Mouse (Mus musculus): ENCODE data around the gene Sppl3. TPM values are rescaled to one million over a fixed set of nuclear protein-coding genes. Genes with fewer than 3 reads are reported as not detected.

Gene Sppl3
- total RNA-seq, 2 experiments from 2014 or later, result 87.1 to 96.8 TPM

DNA sequence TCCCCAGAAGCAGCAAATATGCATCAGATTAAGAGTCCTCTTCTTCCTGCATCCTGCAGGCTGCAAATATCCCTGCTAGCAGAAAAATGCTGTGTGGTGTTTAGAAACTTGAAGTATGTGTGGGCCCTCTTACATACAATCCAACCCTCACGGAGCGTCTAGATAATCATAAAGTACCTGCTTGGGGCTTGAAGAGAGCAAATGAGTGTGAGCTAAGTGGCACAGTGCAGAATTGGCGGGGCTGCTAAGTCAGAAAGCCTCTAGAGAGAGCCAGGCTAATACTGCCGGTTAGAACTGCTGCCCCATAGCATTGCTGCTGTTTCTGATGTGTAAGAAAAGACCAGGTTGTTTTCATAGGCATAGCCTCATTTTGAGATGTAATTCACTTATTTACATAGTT is 18.0 kb downstream of the Sppl3 start:
- DNase-seq (ENCODE audit: low spot score in 2 of 2), result no peak
- intact Hi-C loops (cut with DNase I), result no loop called here

DNA sequence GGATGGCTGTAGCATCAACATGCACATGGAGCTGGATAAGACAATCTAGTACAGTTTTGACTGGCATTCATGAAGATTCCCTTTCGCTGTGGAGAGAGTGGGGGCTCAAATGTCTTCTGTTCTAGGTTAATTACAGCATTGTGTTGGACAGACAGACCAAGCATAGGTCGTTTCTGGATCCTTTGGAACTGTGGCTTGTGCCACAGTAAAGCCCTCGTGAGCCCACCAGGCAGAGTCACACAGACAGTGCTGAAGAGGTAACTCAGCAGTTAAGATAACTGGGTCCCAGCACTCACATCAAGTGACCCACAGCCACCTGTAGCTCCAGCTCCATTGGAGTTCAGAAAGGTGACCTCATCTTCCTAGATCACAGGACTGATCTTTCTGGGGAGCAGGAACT is 18.6 kb downstream of the Sppl3 start:
- intact Hi-C loops (cut with DNase I), result no loop called here
- no peak for DNase-seq (ENCODE audit: low spot score in 2 of 2)

DNA sequence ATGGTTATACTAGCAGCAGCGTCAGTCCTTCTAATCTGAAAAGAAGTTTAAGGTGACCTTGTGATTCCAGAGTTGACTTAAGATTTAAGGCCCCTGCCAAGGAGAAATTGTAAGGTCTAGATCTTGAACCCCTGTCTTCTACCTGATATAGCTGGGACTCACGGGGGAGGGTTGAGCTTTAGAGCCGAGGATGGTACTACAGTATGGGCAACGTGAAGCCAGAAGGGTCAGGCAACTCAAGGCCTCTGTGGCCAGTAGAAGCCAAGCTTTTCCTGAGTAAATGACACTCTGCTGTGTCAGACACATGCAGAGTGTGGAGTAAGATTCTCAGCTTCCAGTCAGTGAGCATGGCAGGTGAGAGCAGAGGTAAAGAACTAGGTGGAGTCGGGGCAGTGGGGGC is 20.6 kb downstream of the Sppl3 start:
- no peak for DNase-seq (ENCODE audit: low spot score in 2 of 2)
- intact Hi-C loops (cut with DNase I), result no loop called here

DNA sequence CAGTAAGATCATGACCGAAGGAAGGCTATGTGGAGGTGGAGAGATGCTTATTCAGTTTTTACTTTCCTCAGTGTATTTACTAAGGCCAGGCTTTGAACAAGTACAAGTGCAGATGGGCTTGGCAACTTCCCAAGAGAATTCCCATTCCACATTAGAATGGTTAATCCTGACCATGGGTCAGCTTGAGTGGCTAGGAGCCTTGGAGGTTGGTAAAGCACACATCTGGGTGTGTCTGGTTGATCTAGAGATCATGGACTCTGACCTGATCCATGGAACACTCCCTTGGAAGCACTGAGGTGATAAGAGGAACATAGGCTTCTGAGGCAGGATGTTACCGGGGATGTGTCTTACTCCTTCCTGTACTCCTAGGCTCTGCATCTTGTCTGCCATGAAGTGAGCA is 21.7 kb downstream of the Sppl3 start:
- no peak for DNase-seq (ENCODE audit: low spot score in 2 of 2)
- intact Hi-C loops (cut with DNase I), result no loop called here

DNA sequence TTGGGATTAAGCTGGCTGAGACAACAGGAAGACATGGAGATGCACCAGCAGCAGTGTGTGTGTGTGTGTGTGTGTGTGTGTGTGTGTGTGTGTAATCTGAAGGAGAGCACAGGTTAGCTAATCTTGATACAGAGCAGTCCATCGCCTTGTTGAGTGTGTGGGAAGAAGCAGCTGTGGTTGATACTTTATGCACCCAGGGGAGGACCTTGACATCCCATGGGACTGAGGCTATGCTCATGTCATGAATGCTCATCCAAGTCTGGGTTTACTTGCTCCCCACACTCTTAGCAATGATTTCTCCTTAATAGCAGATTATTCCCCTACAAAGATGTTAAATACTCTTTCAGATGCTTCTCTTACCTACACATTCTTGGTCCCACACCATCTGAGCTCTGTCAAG is 24.3 kb downstream of the Sppl3 start:
- no peak for DNase-seq (ENCODE audit: low spot score in 2 of 2)
- intact Hi-C loops (cut with DNase I), result no loop called here

DNA sequence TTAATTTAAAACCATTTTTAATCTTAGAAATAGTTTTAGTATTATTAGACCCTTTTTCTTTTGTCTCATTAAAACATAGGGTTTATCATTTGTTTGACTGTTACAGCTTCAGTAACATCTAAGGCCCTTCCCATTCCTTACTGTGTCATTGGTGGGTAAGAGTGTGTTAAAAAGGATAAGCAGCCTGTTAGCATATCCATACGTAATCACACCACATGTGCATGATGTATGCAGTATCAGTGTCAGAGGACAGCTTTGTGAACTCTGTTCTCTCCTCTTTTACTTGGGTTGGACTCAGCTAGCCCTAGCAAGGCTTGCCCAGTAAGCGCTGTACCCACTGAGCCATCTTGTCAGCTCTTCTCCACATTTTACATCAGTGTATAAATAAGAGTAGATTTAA is 26.2 kb downstream of the Sppl3 start:
- DNase-seq (ENCODE audit: low spot score in 2 of 2), result no peak
- intact Hi-C loops (cut with DNase I), result no loop called here

DNA sequence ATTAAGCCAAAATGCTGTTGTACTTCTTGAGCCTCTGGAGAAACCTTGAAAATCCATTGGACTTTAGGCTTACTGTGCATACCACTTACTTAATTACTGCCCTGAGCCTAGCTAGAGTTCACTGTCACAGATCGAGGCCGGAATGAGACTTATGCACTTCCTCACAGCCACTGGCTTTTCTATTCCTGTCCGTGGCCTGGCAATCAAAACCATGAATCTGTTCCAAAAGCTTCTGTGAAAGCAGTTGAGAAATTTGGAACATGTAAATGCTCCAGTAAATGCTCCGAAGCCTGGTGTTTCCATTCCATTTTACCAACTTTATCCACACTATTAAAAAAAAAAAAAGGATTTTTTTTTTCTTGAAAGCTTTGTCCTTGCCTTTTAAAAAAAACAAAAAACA is 29.8 kb downstream of the Sppl3 start:
- intact Hi-C loops (cut with DNase I), result no loop called here
- DNase-seq (ENCODE audit: low spot score in 2 of 2), result no peak

DNA sequence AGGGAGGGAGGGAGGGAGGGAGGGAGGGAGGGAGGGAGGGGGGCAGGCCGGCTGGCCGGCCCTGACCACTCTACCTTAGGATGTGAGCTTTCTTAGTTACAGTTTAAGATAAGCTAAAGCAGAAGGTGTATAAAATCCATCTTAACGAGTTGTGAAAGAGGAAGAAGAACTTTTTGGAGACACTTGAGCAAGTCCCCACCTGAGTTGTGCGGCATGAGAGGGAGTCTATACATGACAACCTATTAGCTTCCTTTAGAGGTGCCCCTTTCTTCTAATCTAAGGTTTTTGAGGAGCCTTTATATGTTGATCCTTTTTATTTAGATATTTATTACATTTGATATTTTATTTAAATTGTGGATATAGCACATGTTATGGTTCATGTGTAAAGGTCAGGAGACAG is 32.7 kb downstream of the Sppl3 start:
- intact Hi-C loops (cut with DNase I), result no loop called here
- DNase-seq (ENCODE audit: low spot score in 2 of 2), result no peak

DNA sequence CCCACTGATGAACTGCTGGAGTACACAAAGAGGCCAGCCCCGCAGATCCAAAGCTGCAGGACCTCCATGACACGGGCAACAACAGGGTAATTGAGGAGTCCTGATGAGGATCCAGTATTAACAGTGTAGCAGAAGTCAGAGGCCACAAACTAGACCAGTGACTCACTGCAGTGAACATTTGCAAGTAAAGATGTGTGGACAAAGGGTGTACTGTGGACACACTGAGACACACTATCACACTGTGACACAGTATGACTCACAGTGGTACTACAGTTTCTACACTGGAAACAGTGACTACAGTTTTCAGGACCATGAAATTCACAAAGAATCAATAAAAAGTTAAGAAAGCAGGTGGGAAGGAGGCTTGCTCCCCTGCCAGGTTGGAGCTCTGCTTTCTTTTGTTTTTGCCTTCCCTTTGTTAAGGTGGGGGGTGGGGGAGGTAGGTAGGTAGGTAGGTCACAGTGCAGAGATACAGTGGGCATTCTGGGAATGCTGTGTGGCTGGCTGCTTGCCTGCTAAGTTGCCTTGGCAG is 34.3 kb downstream of the Sppl3 start:
- no peak for DNase-seq (ENCODE audit: low spot score in 2 of 2)
- intact Hi-C loops (cut with DNase I), result no loop called here

DNA sequence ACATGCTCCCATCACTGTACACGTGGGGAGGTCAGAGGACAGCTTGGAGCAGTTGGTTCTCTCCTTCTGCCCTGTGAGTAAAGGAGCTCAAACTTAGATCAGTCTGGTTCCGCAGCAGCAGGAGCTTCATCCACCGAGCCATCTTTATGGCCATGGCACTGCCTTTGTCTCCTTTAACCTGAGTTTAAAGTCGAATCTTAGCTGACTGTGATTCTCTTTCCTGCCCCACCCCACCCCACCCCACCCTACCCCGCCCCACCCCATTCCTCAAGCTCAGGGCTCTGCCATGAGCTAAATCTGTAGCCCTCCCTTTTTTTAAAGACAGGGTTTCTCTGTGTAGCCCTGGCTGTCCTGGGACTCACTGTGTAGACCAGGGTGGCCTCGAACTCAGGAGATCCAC is 38.8 kb downstream of the Sppl3 start:
- intact Hi-C loops (cut with DNase I), result no loop called here
- no peak for DNase-seq (ENCODE audit: low spot score in 2 of 2)

DNA sequence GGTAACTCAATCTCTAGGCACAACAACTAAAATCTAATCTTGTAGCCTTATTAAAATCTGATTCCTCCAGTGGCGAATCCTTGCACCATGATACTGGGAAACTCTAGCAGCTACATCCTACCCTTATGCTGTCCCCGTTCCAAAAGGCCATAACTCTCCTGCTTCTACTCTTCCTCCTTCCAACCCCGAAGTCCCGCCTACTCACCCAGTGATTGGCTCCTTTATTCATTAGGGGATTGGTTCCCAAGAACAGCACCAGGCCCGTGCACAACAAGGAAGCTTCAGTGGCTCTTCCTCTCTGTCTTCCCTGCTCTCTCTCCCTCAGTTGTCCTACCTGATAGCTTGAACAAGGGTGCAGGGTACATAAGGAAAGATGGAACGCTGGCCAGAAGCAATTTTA is 39.8 kb downstream of the Sppl3 start:
- intact Hi-C loops (cut with DNase I), result no loop called here
- no peak for DNase-seq (ENCODE audit: low spot score in 2 of 2)

DNA sequence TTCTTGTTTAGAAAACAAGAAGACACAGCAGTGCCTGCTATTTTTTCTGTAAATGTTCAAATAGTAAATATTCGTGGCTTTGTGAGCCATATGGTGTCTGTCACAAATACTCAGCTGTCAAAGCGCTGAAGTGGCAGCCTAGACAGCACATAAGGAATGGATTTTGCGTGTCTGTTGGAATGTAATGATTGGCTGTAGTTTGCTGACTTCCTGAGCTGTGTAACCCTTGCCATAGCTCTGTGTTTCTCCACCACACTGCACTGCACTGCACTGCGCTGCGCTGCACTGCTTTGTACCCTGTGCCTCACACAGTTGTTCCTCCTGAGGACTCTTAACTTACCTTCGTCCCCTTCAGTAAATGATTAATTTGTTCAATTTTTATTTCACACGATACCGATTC is 41.6 kb downstream of the Sppl3 start:
- DNase-seq (ENCODE audit: low spot score in 2 of 2), result no peak

DNA sequence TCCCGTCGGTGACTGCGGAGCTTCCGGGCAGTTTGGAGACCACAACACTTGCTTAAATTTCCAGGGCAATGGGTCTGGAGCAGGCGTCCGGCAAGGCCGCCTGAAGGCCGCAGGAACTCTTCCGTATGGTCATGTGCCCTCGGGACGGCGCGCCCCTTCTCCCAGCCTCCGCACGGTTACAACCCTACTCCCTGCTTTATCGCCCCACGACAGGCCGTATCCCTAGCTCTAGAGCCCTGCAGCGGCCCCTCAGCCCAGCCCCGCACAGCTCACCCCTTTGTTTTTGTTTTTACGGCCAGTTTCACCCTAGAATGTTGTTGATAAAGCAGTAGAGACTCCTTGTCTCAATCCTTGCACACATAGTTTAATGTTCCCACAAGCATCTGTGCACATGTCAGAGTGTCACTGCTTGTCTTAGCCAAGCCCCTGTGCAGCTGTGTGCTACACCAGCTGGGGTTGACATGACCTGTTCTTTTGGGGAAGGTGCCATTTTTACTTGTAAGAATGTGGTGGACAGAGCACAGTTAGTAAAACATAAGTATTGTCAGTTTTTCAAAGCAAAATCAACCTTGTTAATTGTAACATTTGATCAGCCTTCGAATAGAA is 43.0 kb downstream of the Sppl3 start:
- no peak for DNase-seq (ENCODE audit: low spot score in 2 of 2)
- intact Hi-C loops (cut with DNase I), result no loop called here

More for the DNA sequence above, 41.6 kb downstream of the Sppl3 start:
- intact Hi-C loops (cut with DNase I), result no loop called here

DNA sequence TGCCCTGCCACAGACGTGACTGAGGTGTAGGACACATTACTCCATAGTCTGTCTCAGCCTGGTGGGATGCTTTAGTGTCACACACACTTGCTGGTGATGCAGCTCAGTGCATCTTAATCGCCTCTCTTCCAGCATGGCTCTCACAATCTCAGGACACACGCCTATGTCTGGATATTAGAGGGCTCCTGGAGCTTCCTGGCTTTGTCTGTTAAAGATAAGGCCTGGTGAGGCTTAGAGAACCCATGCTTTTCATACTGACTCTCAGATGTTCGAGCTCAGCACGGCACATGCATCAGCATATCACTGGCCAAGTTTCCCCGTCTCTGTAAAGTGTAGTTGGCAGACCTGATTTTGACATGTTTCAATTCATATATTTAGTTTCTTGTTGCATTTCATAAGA is 44.5 kb downstream of the Sppl3 start:
- intact Hi-C loops (cut with DNase I), result no loop called here

DNA sequence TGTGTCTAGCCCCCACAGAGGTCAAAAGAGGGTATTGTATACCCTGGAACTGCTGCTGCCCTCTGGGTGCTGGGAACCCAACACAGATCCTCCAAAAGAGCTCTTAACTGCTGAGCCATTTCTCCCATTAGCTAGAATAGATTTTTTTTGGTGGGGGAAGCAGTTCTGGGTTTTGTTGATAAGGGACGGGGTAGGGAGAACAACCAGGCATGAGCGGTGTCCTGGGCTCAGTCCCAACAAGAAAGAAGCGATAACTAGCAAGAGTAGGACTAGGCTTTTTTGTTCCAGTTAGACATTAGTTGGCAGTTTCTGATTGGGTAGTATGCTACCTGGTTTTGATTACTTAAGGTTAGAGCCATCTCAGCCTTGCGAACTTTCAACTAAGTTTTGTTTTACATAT is 46.2 kb downstream of the Sppl3 start:
- no peak for DNase-seq (ENCODE audit: low spot score in 2 of 2)
- intact Hi-C loops (cut with DNase I), result no loop called here

More for the DNA sequence above, 44.5 kb downstream of the Sppl3 start:
- DNase-seq (ENCODE audit: low spot score in 2 of 2), result no peak

DNA sequence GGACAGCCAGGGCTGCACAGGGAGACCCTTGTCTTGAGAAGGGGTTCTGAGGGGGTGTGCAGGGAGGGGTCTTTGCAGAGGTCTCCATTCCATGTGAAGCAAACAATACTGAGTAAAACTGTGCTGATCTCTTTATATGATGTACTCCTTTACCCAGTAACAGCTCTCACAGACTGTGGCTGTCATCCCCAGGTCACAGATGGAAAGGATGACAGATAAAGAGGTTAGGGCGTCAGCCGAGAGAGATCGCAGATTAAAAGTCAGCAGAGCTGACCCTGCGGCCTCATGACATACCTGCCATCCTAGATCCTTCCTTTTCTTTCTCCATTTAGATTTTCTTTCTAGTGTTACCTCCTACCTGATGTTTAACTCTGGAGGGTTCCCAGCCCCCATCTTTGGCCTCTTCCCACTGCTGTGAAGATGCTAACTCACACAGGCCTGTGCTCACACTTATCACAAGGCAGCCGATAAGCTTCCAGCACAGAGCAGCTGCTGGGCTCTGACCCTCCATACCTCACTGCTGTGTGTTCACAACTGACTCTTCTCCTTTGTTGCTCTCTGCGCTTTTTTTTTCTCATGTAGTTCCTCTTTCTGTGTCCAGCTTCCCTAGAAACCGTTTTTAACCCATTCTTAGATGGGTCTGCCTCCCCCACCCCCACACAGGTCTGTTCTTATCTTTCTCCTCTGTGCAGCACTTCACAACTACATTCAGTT is 47.8 kb downstream of the Sppl3 start:
- intact Hi-C loops (cut with DNase I), result no loop called here

DNA sequence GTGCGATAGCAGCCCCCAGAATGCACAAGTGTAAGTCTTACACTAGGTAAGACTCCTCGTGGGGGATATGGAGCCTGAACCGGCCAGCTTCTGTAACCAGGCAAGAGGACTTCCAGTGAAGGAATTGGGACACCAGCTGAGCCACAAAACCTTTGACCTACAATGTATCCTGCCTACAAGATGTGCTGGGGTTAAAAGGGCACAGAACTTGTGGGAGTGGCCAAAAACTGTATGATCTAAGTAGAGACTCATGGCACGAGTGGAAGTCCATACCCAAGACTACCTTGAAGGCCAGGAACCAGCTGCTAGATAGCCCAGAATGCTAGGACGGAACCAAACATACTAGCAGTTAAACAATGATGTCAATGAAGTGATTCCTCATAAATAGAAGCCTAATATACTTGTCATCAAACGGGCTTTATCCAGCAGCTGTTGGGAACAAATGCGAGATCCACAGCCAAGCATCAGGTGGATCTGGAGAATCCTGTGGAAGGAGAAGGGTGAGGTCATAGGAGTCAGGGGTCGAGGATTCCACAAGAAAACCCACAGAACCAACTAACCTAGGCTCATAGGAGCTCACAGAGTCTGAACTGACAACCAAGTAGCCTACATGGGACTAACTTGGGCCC is 49.2 kb downstream of the Sppl3 start:
- DNase-seq (ENCODE audit: low spot score in 2 of 2), result no peak
- intact Hi-C loops (cut with DNase I), result no loop called here

More for the DNA sequence above, 47.8 kb downstream of the Sppl3 start:
- DNase-seq (ENCODE audit: low spot score in 2 of 2), result no peak

DNA sequence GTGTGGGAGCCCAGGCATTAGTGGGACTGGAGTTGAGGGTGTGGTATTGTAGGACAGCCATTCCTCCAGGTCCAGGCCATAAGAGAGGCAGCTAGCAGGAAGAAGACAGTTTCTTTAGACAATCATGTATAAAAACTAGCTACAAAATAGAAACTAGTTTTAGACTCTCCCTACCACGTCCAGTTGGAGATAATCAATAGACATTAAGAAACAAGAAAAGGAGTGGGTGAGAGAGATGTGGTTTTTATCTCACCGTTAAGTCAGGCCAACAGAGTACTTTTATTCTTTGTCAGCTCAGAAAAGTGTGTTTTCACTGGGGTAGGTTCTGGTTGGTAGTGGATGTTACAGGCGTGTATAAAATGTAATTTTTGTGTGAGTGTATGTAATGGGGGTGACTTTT is 50.0 kb downstream of the Sppl3 start:
- DNase-seq (ENCODE audit: low spot score in 2 of 2), result no peak
- intact Hi-C loops (cut with DNase I), result no loop called here

DNA sequence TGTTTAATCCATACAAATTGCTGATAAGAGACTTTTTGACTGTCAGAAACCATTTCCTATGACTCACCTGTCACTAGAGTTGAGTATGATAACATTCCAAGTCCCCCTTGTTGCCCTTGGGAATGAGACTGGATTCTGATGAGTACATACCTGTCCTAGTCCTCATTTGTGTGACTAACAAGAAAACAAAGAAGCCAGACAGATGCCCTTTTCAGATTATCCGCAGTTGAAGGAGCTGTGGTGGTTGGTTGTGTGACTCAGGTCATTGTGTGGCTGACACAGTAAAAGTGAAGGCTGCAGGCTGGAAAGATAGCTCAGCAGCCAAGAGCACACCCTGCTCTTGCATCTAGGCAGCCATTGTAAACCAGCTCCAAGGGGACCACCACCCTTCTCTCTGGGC is 51.6 kb downstream of the Sppl3 start:
- DNase-seq (ENCODE audit: low spot score in 2 of 2), result no peak
- intact Hi-C loops (cut with DNase I), result no loop called here

DNA sequence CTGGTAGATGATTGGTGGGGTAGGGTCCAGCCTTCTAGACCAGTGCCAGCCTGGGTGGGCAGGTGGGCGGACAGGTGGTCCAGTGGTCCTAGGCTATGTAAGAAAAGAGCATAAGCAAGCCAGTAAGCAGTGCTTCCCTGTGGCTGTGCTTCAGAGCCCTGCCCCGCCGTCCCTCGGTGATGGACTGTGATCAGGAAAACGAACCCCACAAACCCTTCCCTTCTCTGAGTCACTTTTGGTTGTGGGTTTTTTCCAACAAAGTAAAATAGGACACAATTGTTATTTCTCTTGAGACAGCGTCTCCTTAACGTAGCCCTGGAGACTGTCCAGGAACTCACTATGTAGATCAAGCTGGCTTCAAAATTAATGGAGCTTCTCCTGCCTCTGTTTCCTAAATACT is 52.5 kb downstream of the Sppl3 start:
- intact Hi-C loops (cut with DNase I), result no loop called here

DNA sequence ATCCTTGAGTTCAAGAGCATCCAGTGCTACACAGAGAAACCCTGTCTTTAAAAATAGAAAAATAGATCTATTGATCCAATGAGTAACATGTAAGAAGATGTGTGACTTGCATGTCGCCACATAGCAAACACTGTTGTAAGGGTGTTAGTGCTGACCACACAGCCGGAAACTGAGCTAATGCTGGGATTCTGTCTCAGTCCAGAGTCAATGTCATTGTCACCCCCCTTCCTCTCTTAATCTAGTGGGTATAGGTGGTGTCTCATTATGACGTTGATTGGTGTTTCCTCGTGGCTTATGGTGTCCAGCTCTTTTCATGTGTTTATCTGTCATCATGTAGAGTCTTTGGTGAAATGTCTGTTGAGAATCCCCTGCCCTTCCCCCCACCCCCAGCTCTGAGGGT is 55.3 kb downstream of the Sppl3 start:
- DNase-seq (ENCODE audit: low spot score in 2 of 2), result no peak
- intact Hi-C loops (cut with DNase I), result no loop called here

More for the DNA sequence above, 52.5 kb downstream of the Sppl3 start:
- no peak for DNase-seq (ENCODE audit: low spot score in 2 of 2)
